Mouse (Mus musculus): ENCODE data around the gene Gm21190.
"Not testable (repeated sequence)": the region's sequence is repeated elsewhere in the genome, so short reads cannot be mapped to it uniquely, and the experiment has no call there.

GRCm38 (mm10) chr5:15520418-15520817 is 8.6 kb downstream of the Gm21190 start:
- not testable (repeated sequence) for TF ChIP-seq POLR2A (IDR thresholded peaks at IDR 0.05; ENCODE audit: borderline replicate concordance, insufficient read depth, low read length); CTCF (IDR thresholded peaks at IDR 0.05; ENCODE audit: borderline replicate concordance, insufficient read depth, low read depth, low read length)

Measured in cerebellum, adult 2 months (tissue).